Mouse (Mus musculus) brain, embryonic 14.5 days (tissue): ENCODE measurements around the gene Slc2a1.

ENCODE experiments used
- CTCF ChIP-seq: fragments of 200-500 bp; IDR thresholded peaks from 2 replicates; pipeline ENCODE4 v1.5.1; 2012; ENCODE audit warnings: inconsistent platforms, mild to moderate bottlenecking, moderate library complexity, borderline replicate concordance; ENCODE audit not compliant: insufficient read depth, insufficient read length; ENCODE audit errors: extremely low read depth
- POLR2A ChIP-seq: fragments of 200-500 bp; IDR thresholded peaks from 2 replicates; pipeline ENCODE4 v1.6.1; 2012; ENCODE audit warnings: mild to moderate bottlenecking, inconsistent platforms, borderline replicate concordance; ENCODE audit not compliant: poor library complexity, insufficient read depth, insufficient read length, severe bottlenecking; ENCODE audit errors: extremely low read depth

- TF ChIP-seq CTCF: no peak
- no peak for TF ChIP-seq POLR2A
Measured at GRCm38 (mm10) chr4:119101392-119101791, 7.1 kb upstream of the Slc2a1 start.
